Mouse (Mus musculus): ENCODE results near the gene Kcnj12. TPM values are rescaled to one million over a fixed set of nuclear protein-coding genes. Genes with fewer than 3 reads are reported as not detected.

The Kcnj12 gene
- polyA plus RNA-seq, 1 experiment: 5.7 TPM

- H3K36me3 ChIP-seq (ENCODE audit: control insufficient read depth, insufficient read depth, low read length): no peaks in the 10 kb centered on the region
- 31% methylated on average over 9 of the region's 9 CpGs for WGBS
- H3K4me1 ChIP-seq (ENCODE audit: control insufficient read depth, insufficient read depth, low read length): peaks cover 10% of the 10 kb centered on the region; the same call in 1 of the 2 replicates
- no peak overlapping the region for H3K4me3 ChIP-seq (ENCODE audit: insufficient read depth, low read depth, low read length)
- DNase-seq: peak; percentile 84
- H3K27me3 ChIP-seq (replicated peaks; ENCODE audit: control insufficient read depth, insufficient read depth, low read length): no peaks in the 10 kb centered on the region
- H3K27ac ChIP-seq (ENCODE audit: insufficient read depth, low read depth, low read length): 0 out of 2 replicates have a peak overlapping the region, but pooled peaks have one; percentile 29
- no peak for TF ChIP-seq CTCF (conservative IDR thresholded peaks at IDR 0.05; ENCODE audit: insufficient read depth, insufficient read length, low read depth, low read length)
- TF ChIP-seq POLR2A (IDR thresholded peaks at IDR 0.05; ENCODE audit: low read depth, low read length): no peak
Measured at GRCm38 (mm10) chr11:61011736-61012294, 10.5 kb upstream of the Kcnj12 start.

- Histone ChIP-seq H3K4me1 (ENCODE audit: control insufficient read depth, insufficient read depth, low read length) (peaks cover 3% of the 10 kb centered on the region; the same call in 1 of the 2 replicates), H3K4me3 (ENCODE audit: insufficient read depth, low read depth, low read length) (no peak overlapping the region), H3K27ac (ENCODE audit: insufficient read depth, low read depth, low read length) (no peak overlapping the region), H3K27me3 (replicated peaks; ENCODE audit: control insufficient read depth, insufficient read depth, low read length) (no peaks in the 10 kb centered on the region), H3K36me3 (ENCODE audit: control insufficient read depth, insufficient read depth, low read length) (no peaks in the 10 kb centered on the region)
- TF ChIP-seq POLR2A (IDR thresholded peaks at IDR 0.05; ENCODE audit: low read depth, low read length): no peak
- TF ChIP-seq CTCF (conservative IDR thresholded peaks at IDR 0.05; ENCODE audit: insufficient read depth, insufficient read length, low read depth, low read length): no peak
- no peak for DNase-seq
- WGBS: 54% methylated on average over 8 of the region's 8 CpGs
Measured at GRCm38 (mm10) chr11:61016866-61017398, 5.4 kb upstream of the Kcnj12 start.

- no peak for DNase-seq
- Histone ChIP-seq H3K27me3 (replicated peaks; ENCODE audit: control insufficient read depth, insufficient read depth, low read length) (no peaks in the 10 kb centered on the region), H3K36me3 (ENCODE audit: control insufficient read depth, insufficient read depth, low read length) (no peaks in the 10 kb centered on the region), H3K4me3 (ENCODE audit: insufficient read depth, low read depth, low read length) (no peak overlapping the region), H3K27ac (ENCODE audit: insufficient read depth, low read depth, low read length) (no peak overlapping the region), H3K4me1 (ENCODE audit: control insufficient read depth, insufficient read depth, low read length) (no peaks in the 10 kb centered on the region)
- TF ChIP-seq POLR2A (IDR thresholded peaks at IDR 0.05; ENCODE audit: low read depth, low read length) (no peak), CTCF (conservative IDR thresholded peaks at IDR 0.05; ENCODE audit: insufficient read depth, insufficient read length, low read depth, low read length) (no peak)
- WGBS: 86% methylated on average over 5 of the region's 5 CpGs
Measured at GRCm38 (mm10) chr11:61021129-61021528, 1.2 kb upstream of the Kcnj12 start.

GRCm38 (mm10) chr11:61021676-61022549 lies 451 bp upstream of the Kcnj12 start:
- H3K27ac ChIP-seq (ENCODE audit: insufficient read depth, low read depth, low read length): no peak overlapping the region
- no peaks in the 10 kb centered on the region for H3K27me3 ChIP-seq (replicated peaks; ENCODE audit: control insufficient read depth, insufficient read depth, low read length)
- no peak for DNase-seq
- H3K36me3 ChIP-seq (ENCODE audit: control insufficient read depth, insufficient read depth, low read length): no peaks in the 10 kb centered on the region
- peak overlapping the region; percentile 34; the same call in 1 of the 2 replicates for H3K4me3 ChIP-seq (ENCODE audit: insufficient read depth, low read depth, low read length)
- no peak for TF ChIP-seq CTCF (conservative IDR thresholded peaks at IDR 0.05; ENCODE audit: insufficient read depth, insufficient read length, low read depth, low read length)
- TF ChIP-seq POLR2A (IDR thresholded peaks at IDR 0.05; ENCODE audit: low read depth, low read length): no peak
- 3% methylated on average over 65 of the region's 68 CpGs for WGBS
- H3K4me1 ChIP-seq (ENCODE audit: control insufficient read depth, insufficient read depth, low read length): no peaks in the 10 kb centered on the region

GRCm38 (mm10) chr11:61023416-61024200 lies 1.2 kb downstream of the Kcnj12 start:
- Histone ChIP-seq H3K4me3 (ENCODE audit: insufficient read depth, low read depth, low read length) (peak overlapping the region; percentile 34; the same call in 1 of the 2 replicates), H3K36me3 (ENCODE audit: control insufficient read depth, insufficient read depth, low read length) (no peaks in the 10 kb centered on the region), H3K4me1 (ENCODE audit: control insufficient read depth, insufficient read depth, low read length) (peaks cover 12% of the 10 kb centered on the region; the same call in 1 of the 2 replicates), H3K27ac (ENCODE audit: insufficient read depth, low read depth, low read length) (no peak overlapping the region), H3K27me3 (replicated peaks; ENCODE audit: control insufficient read depth, insufficient read depth, low read length) (no peaks in the 10 kb centered on the region)
- WGBS: 67% methylated on average over 9 of the region's 9 CpGs
- TF ChIP-seq CTCF (conservative IDR thresholded peaks at IDR 0.05; ENCODE audit: insufficient read depth, insufficient read length, low read depth, low read length) (no peak), POLR2A (IDR thresholded peaks at IDR 0.05; ENCODE audit: low read depth, low read length) (no peak)
- DNase-seq: no peak

- no peak overlapping the region for H3K4me3 ChIP-seq (ENCODE audit: insufficient read depth, low read depth, low read length)
- H3K4me1 ChIP-seq (ENCODE audit: control insufficient read depth, insufficient read depth, low read length): peaks cover 13% of the 10 kb centered on the region; the same call in 1 of the 2 replicates
- no peaks in the 10 kb centered on the region for H3K27me3 ChIP-seq (replicated peaks; ENCODE audit: control insufficient read depth, insufficient read depth, low read length)
- H3K36me3 ChIP-seq (ENCODE audit: control insufficient read depth, insufficient read depth, low read length): no peaks in the 10 kb centered on the region
- H3K27ac ChIP-seq (ENCODE audit: insufficient read depth, low read depth, low read length): no peak overlapping the region
- DNase-seq: no peak
- TF ChIP-seq CTCF (conservative IDR thresholded peaks at IDR 0.05; ENCODE audit: insufficient read depth, insufficient read length, low read depth, low read length): no peak
- no peak for TF ChIP-seq POLR2A (IDR thresholded peaks at IDR 0.05; ENCODE audit: low read depth, low read length)
- WGBS: 86% methylated on average over 6 of the region's 6 CpGs
Measured at GRCm38 (mm10) chr11:61024388-61024787, 2.0 kb downstream of the Kcnj12 start.
